Mouse (Mus musculus) neural tube, embryonic 15.5 days (tissue): ENCODE data around the gene Phrf1. TPM values are rescaled to one million over a fixed set of nuclear protein-coding genes. Genes with fewer than 3 reads are reported as not detected.

ENCODE experiments used
- ATAC-seq: fragments of 200-750 bp; cut with Nextera tagmentation; 2 replicates; pipeline ENCODE4 v1.8.0; 2017; ENCODE audit warnings: mild to moderate bottlenecking, moderate TSS enrichment, moderate library complexity; ENCODE audit not compliant: low FRiP score
- H3K27ac ChIP-seq: fragments of 300-500 bp; sonication (generic); replicated peaks from 2 replicates; pipeline ENCODE4 v1.5.1; 2015; ENCODE audit warnings: mild to moderate bottlenecking, inconsistent platforms
- H3K27me3 ChIP-seq: fragments of 300-500 bp; sonication (generic); replicated peaks from 2 replicates; pipeline ENCODE4 v1.6.1; 2015; ENCODE audit warnings: inconsistent platforms
- H3K36me3 ChIP-seq: fragments of 300-500 bp; sonication (generic); 2 replicates; pipeline ENCODE4 v1.6.1; 2015; ENCODE audit warnings: inconsistent platforms
- H3K4me1 ChIP-seq: fragments of 300-500 bp; sonication (generic); 2 replicates; pipeline ENCODE4 v1.6.1; 2015; ENCODE audit warnings: inconsistent platforms
- H3K4me2 ChIP-seq: fragments of 300-500 bp; sonication (generic); 2 replicates; pipeline ENCODE4 v1.6.1; 2015; ENCODE audit warnings: inconsistent platforms, mild to moderate bottlenecking, moderate library complexity
- H3K4me3 ChIP-seq: fragments of 300-500 bp; sonication (generic); replicated peaks from 2 replicates; pipeline ENCODE4 v1.5.1; 2015; ENCODE audit warnings: mild to moderate bottlenecking, inconsistent platforms
- H3K9ac ChIP-seq: fragments of 300-500 bp; sonication (generic); replicated peaks from 2 replicates; pipeline ENCODE4 v1.6.1; 2015; ENCODE audit warnings: mild to moderate bottlenecking, inconsistent platforms
- H3K9me3 ChIP-seq: fragments of 300-500 bp; sonication (generic); replicated peaks from 2 replicates; pipeline ENCODE4 v1.6.1; 2016; ENCODE audit warnings: inconsistent platforms
- WGBS: fragments of 180-500 bp; shearing (Covaris S2); methylation state at CpG from one replicate; pipeline ENCODE4 v1.1.7; 2015; ENCODE audit warnings: mixed read lengths; 5-methylcytosine and 5-hydroxymethylcytosine counted together
- polyA plus RNA-seq: library from polyadenylated mRNA; unstranded; fragments of >200 nt; fragmentation: Nextera tagmentation; extraction: Ambion mirVana; gene quantifications from 2 replicates; pipeline ENCODE4 v1.2.1, GENCODE M21; 2015

Gene Phrf1
- polyA plus RNA-seq, 1 experiment from 2014 or later: 54.9 TPM

DNA sequence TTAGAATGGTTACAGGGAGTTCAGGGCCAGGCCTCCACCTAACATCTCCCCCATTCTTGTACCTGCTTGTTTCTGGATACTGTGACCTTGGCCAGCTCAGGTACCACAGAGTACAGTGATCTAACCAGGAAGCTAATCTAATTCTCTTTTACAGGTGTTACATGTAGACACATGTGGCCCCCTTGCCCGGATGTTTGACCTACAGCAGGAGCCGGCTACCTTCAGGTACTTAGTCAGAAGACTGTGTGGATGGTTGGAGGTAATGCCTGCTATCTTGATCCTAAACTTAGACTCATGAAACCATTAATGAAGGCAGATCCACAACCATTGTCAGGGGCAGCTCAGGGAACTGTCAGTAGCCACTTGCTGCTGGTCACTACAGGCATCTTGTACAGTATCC is 32.8 kb upstream of the Phrf1 start:
- ATAC-seq: no peak
- no peak overlapping the region for H3K9ac ChIP-seq
- peaks cover 15% of the 10 kb centered on the region; the same call in 1 of the 2 replicates for H3K36me3 ChIP-seq
- peaks cover 33% of the 10 kb centered on the region for H3K4me1 ChIP-seq
- H3K9me3 ChIP-seq: no peaks in the 10 kb centered on the region
- H3K4me2 ChIP-seq: peak overlapping the region; percentile 93
- no peaks in the 10 kb centered on the region for H3K27me3 ChIP-seq
- 95% methylated on average over 2 of the region's 2 CpGs for WGBS
- no peak overlapping the region for H3K27ac ChIP-seq
- H3K4me3 ChIP-seq: no peak overlapping the region

DNA sequence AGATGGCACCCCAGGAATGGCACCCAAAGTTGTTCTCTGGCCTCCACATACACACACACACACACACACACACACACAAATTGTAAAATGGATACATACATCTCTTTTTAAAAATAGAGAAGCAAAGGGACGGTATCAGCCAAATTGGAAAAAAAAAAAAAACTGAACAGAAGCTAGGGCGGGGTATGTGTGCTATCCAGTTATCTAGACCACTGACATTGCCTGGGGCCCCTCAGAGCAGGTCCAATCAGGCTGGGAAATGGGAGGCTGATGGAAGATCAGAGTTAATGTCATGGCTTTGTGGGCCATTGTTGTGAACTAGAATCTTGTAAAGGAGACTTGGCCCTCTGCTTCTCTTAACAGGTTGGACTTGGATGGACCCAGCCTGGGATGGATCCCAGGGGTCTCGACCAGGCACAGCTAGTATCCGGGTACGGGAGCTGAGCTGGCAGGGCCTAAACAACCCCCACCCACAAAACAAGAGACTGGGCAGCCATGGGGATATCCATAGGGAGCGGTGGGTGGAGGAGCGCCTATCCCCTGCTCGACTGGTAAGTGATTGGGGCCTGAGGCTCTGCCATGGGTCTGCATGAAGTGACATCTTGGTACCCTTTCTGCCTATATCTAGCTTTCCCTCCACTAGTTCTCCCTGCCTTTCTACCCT is 31.8 kb upstream of the Phrf1 start:
- Histone ChIP-seq H3K27me3 (no peaks in the 10 kb centered on the region), H3K4me1 (peaks cover 32% of the 10 kb centered on the region), H3K9ac (no peak overlapping the region), H3K9me3 (no peaks in the 10 kb centered on the region), H3K27ac (no peak overlapping the region), H3K4me3 (no peak overlapping the region), H3K36me3 (peaks cover 5% of the 10 kb centered on the region; the same call in 1 of the 2 replicates), H3K4me2 (no peak overlapping the region)
- no peak for ATAC-seq
- 95% methylated on average over 8 of the region's 8 CpGs for WGBS

DNA sequence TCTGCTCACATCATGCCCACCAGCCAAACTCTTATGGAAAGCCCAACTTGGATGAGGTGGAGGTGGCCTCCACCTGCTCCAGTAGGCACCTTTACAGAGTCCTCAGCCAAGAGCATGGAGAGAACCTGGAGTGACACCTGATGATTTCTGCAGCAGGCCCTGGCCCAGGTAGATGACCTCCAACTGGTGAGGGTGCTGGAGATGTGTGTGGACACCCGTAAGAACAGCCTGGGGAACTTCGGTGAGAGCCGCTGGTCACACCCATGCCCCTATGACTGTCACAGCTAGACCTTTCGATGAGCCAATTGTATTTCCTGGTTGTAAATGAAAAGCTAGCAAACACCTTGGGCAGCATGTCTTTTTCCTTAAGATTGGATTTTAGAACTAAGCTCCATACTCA is 30.5 kb upstream of the Phrf1 start:
- ATAC-seq: no peak
- 96% methylated on average over 4 of the region's 4 CpGs for WGBS
- Histone ChIP-seq H3K9ac (no peak overlapping the region), H3K4me1 (peaks cover 18% of the 10 kb centered on the region), H3K4me2 (no peak overlapping the region), H3K9me3 (no peaks in the 10 kb centered on the region), H3K27ac (no peak overlapping the region), H3K36me3 (no peaks in the 10 kb centered on the region), H3K27me3 (no peaks in the 10 kb centered on the region), H3K4me3 (no peak overlapping the region)

DNA sequence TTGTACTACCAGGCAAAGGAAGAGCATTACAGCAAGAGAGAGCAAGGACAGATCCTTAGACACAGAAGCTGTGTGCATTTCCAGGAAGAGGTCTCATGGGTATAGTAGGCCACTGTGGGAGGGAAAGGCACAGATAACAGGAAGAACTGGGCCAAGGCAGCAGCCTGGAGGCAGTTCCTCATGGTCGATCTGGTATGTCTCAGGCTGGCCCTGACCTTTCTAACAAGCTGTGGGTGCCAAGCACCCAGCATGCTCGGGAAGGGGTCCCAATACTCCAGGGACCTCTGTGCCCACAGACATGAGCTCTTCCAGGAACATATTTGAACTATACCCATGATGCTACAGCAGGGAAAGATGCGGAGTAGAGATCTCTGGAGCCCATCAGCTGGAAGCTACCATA is 24.0 kb upstream of the Phrf1 start:
- no peak for ATAC-seq
- no peak overlapping the region for H3K4me3 ChIP-seq
- H3K9me3 ChIP-seq: no peaks in the 10 kb centered on the region
- no peak overlapping the region for H3K9ac ChIP-seq
- H3K36me3 ChIP-seq: no peaks in the 10 kb centered on the region
- H3K4me1 ChIP-seq: no peaks in the 10 kb centered on the region
- no peak overlapping the region for H3K27ac ChIP-seq
- H3K4me2 ChIP-seq: no peak overlapping the region
- 90% methylated on average over 3 of the region's 3 CpGs for WGBS
- no peaks in the 10 kb centered on the region for H3K27me3 ChIP-seq

DNA sequence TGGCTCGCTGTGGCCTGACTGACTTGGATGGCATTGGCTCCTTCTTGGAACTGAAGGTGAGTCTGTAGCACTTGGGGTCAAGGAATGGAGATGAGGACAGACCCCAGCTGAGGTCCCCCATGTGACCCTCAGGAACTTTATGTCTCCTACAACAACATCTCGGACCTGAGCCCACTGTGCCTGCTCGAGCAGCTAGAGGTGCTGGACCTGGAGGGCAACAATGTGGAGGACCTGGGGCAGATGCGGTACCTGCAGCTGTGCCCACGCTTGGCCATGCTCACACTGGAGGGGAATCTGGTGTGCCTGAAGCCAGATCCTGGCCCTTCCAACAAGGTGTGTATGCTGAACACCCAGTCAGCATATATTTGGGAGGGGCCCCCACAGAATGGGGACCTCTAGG is 23.1 kb upstream of the Phrf1 start:
- no peak for ATAC-seq
- 88% methylated on average over 5 of the region's 5 CpGs for WGBS
- Histone ChIP-seq H3K4me3 (no peak overlapping the region), H3K27me3 (no peaks in the 10 kb centered on the region), H3K36me3 (no peaks in the 10 kb centered on the region), H3K4me1 (no peaks in the 10 kb centered on the region), H3K27ac (no peak overlapping the region), H3K9me3 (no peaks in the 10 kb centered on the region), H3K9ac (no peak overlapping the region), H3K4me2 (no peak overlapping the region)

DNA sequence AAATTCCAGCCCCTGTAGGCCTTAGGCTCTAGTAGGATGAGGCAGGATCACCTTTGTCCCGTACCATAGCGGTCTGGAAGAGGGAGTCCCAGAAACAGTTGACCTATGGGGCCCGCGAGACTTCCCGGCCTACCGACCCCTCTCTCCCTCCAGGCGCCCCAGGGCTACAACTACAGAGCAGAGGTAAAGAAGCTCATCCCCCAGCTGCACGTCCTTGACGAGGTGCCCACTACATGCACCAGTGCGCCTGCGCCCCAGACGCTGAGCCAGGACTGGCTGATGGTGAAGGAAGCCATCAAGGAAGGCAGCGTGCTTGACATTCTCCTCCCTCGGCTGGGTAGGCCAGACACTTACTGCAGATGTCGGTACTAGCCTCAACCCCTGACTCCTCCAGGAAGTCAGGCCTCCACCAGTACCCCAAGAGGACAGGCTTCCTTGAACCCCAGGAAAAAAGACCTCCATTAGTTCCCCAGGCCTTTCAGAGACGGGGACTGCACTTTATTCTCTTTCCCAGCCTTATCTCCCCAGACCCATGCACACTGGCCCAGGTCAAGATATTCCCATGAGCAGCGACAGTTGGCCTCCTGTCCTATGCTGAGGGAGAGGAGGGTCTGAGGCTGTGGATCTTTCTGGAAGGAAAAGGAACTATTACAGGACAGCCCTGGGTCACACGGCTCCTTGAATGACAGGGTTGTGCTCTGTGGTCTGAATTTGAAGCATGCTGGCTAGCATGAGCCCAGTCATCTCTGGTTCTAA is 22.2 kb upstream of the Phrf1 start:
- Histone ChIP-seq H3K9ac (no peak overlapping the region), H3K27me3 (no peaks in the 10 kb centered on the region), H3K4me1 (no peaks in the 10 kb centered on the region), H3K4me2 (no peak overlapping the region), H3K9me3 (no peaks in the 10 kb centered on the region), H3K36me3 (no peaks in the 10 kb centered on the region), H3K4me3 (no peak overlapping the region), H3K27ac (no peak overlapping the region)
- ATAC-seq: no peak
- WGBS: 94% methylated on average over 18 of the region's 18 CpGs

DNA sequence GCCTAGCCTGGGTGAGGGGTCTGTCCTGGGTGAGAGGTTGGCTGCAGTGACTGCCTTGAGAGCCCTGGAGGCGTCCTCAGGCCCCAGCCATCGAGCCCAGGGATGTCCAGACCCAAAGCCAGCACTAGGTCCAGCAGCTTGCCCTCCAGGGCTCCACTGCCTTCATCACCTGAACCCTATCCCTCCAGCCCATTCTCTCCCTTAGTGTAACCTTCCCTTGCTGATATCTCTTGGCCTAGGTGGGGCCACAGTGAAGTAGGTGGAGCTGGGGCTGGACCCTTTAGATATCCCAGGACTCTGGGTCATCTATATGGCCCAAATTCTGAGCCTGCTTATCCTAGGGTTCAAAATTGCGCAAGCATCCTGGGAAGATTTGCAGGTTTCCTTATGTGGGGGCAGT is 19.1 kb upstream of the Phrf1 start:
- no peaks in the 10 kb centered on the region for H3K9me3 ChIP-seq
- no peak overlapping the region for H3K4me3 ChIP-seq
- ATAC-seq: no peak
- H3K27ac ChIP-seq: no peak overlapping the region
- no peak overlapping the region for H3K9ac ChIP-seq
- H3K4me2 ChIP-seq: no peak overlapping the region
- H3K27me3 ChIP-seq: no peaks in the 10 kb centered on the region
- no peaks in the 10 kb centered on the region for H3K36me3 ChIP-seq
- 68% methylated on average over 3 of the region's 3 CpGs for WGBS
- H3K4me1 ChIP-seq: no peaks in the 10 kb centered on the region

DNA sequence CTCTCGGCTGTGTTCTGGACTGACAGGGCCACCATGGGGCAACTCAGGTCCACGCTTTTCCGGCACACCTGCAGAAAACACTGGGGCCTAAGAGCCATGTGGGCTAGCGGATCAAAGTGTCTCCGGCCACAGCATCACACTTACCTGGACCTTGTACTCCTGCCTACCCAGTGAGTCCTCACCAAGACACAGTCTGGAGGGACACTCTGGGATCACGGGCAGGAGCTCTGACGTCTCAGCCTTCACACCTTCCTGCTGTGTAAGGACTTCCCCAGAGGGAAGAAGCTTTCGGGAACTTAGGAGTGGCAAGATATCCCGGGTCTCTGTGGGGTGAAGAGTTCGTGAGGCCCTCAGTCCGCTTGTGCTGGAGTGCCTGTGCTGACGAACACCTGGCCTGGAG is 18.4 kb upstream of the Phrf1 start:
- Histone ChIP-seq H3K27ac (no peak overlapping the region), H3K9me3 (no peaks in the 10 kb centered on the region), H3K27me3 (no peaks in the 10 kb centered on the region), H3K4me2 (no peak overlapping the region), H3K4me3 (no peak overlapping the region), H3K4me1 (peaks cover 4% of the 10 kb centered on the region), H3K36me3 (no peaks in the 10 kb centered on the region), H3K9ac (no peak overlapping the region)
- ATAC-seq: no peak
- WGBS: 87% methylated on average over 12 of the region's 12 CpGs

DNA sequence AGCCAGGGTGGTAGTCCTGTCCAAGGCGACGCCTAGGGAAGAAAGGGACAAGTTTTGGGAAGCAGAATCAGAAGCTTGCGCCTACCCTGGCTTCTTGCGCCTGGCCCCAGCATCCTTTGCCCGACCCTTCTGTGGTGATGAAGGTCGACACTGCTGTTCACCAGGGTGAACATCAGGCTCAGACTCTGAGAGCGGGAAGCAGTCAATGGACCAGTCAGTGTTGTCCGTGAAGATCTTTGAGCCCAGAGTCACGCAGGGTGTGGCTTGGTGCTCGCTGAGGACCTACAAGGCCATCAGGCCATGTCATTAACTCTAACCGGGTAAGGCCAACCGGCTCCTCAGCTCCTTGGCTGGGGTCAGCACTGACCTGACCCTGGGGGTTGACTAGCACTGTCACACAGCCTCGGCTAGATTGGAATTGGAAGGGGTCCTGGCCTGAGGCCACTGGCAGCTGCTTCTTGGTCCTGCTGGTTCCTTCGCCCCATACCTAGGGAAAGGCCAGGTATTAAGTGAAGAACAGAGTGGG is 17.9 kb upstream of the Phrf1 start:
- 91% methylated on average over 14 of the region's 14 CpGs for WGBS
- H3K4me2 ChIP-seq: no peak overlapping the region
- peaks cover 7% of the 10 kb centered on the region for H3K4me1 ChIP-seq
- H3K27me3 ChIP-seq: no peaks in the 10 kb centered on the region
- no peaks in the 10 kb centered on the region for H3K9me3 ChIP-seq
- ATAC-seq: no peak
- H3K4me3 ChIP-seq: no peak overlapping the region
- no peak overlapping the region for H3K9ac ChIP-seq
- no peaks in the 10 kb centered on the region for H3K36me3 ChIP-seq
- H3K27ac ChIP-seq: no peak overlapping the region

DNA sequence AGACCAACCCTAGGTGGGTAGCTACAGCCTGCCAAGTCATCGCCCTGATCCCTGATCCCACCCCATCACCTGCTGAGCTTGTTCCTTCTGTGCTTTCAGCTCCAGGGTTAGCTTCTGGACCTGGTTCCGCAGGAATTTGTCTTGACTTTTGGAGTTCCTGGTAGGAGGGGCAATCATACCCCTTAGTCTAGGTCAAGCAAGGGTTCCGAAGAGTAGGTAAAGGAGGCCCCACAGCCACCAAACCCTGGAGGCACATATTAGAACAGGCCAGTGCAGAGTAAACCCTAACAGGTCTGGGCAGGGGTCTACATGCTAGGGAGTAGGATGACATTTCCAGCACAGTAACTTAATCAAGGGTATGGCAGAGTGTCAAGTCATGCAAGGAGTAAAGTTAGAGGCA is 15.5 kb upstream of the Phrf1 start:
- Histone ChIP-seq H3K4me1 (peaks cover 24% of the 10 kb centered on the region), H3K36me3 (0 out of 2 replicates have a peak, but pooled peaks cover under 1% of the 10 kb centered on the region), H3K9me3 (no peaks in the 10 kb centered on the region), H3K27ac (no peak overlapping the region), H3K4me3 (no peak overlapping the region), H3K27me3 (no peaks in the 10 kb centered on the region), H3K9ac (no peak overlapping the region), H3K4me2 (no peak overlapping the region)
- WGBS: 93% methylated on average over 3 of the region's 3 CpGs
- no peak for ATAC-seq

DNA sequence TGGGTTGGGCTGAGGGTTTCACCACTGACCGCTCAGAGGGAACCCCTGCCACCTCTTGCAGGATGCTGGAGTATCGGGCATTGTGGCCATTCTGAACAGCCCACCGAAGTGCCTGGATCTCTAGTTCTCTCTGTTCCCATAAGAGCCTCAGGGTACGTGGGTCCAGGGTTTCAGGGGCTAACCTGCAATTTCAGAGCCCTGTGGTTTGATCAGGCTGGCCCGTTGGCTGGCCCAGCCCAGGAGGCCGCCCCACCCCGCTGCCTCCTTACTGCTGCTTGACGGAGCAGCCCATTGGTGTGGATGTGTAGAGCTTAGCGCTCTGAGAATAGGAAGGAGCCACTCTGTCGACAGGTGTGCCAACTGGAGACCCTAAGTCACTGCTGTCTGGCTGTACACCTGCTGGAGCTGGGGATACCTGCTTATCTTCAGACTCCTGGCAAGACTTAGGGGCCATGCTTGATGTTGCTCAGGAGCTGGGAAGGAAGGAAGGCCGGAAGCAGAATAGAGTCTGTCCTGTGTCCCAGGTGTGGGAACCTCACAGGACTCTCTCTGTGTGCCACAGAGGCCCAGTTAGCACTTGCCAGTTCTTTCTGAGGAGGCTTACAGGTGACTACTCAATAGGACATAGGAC is 14.9 kb upstream of the Phrf1 start, which contains the start of gene Lmntd2:
TSS of gene Lmntd2 (minus strand) at position 476 of the 631 bp plus-strand sequence.
- no peak for ATAC-seq
- no peaks in the 10 kb centered on the region for H3K9me3 ChIP-seq
- H3K4me1 ChIP-seq: peaks cover 24% of the 10 kb centered on the region
- peak within 1 kb of the TSS; percentile 96 for H3K4me2 ChIP-seq
- H3K27me3 ChIP-seq: no peaks in the 10 kb centered on the region
- peak within 1 kb of the TSS; percentile 77; the same call in 1 of the 2 replicates for H3K27ac ChIP-seq
- peak within 1 kb of the TSS; percentile 68 for H3K4me3 ChIP-seq
- 94% methylated on average over 11 of the region's 11 CpGs for WGBS
- H3K36me3 ChIP-seq: 0 out of 2 replicates have a peak, but pooled peaks cover 4% of the 10 kb centered on the region
- H3K9ac ChIP-seq: peak within 1 kb of the TSS; percentile 39
